Mouse (Mus musculus) splenic B cell, adult 2 months (primary cell): ENCODE data around the gene Entpd1.

ENCODE experiments used
- DNase-seq: peaks from one replicate; pipeline ENCODE4 v3.0.0-alpha.2; 2011; ENCODE audit warnings: low read depth, low spot score
- H3K27me3 ChIP-seq: 2 replicates; pipeline ENCODE4 v1.6.1; 2012; ENCODE audit warnings: mild to moderate bottlenecking, low read length, moderate library complexity, mixed read lengths; ENCODE audit not compliant: control insufficient read depth, poor library complexity, insufficient read depth, severe bottlenecking
- H3K36me3 ChIP-seq: 2 replicates; pipeline ENCODE4 v1.6.1; 2012; ENCODE audit warnings: mild to moderate bottlenecking, low read length, moderate library complexity, mixed read lengths; ENCODE audit not compliant: control insufficient read depth, poor library complexity, insufficient read depth, severe bottlenecking

Gene Entpd1

GRCm38 (mm10) chr19:40638582-40638981, 26.4 kb downstream of the Entpd1 start:
- H3K27me3 ChIP-seq: no peaks in the 10 kb centered on the region; the same call in 1 of the 2 replicates
- H3K36me3 ChIP-seq: no peaks in the 10 kb centered on the region
- DNase-seq: peak; percentile 22

DNA sequence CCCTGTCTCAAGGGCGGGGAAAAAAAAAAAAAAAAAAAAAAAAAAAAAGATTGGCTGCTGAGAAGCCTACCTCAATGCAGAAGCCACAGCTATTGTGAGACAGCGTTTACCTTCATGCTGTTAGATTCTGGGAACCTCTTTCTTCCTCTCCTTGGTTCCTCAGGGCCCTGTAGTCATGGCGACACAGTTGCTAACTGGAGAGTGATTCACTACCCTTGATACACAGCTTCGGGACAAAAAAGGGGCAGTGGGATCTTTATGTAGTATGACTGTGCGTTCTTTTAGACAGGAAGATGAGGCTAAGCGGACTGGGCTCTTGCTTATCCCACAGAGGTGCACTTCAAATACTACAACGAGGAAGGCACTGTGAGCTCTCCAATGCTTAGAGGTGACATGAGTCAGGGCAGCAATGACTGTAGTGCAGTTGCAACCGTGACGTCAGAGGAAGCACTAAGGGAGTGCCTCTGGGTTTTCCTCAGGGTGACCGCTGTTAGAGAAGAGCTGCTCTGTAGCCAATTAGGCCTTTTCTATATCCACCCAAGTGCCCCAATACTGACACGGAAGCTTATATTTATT, 27.7 kb downstream of the Entpd1 start:
- no peak for DNase-seq

DNA sequence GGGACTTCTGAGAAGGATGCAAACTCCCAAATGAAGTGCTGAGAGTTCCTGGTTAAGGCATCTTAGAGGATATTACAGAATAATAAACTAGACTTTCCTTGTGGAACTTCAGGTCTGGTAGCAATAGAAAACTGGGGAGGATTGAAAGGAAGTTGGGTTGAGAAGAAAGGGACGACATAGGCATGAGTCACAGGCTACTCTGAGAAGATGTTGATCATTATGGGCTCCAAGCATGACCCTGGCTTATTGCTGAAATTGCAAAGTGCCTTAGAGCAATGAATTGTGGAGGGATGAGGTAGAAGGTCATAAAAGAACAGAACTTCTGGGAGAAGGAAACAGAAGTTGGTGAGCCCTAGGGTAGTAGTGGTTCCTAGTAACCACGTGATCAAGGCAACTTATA, 28.6 kb downstream of the Entpd1 start:
- Histone ChIP-seq H3K27me3 (no peaks in the 10 kb centered on the region; the same call in 1 of the 2 replicates), H3K36me3 (no peaks in the 10 kb centered on the region)
- no peak for DNase-seq

More for the DNA sequence above, 27.7 kb downstream of the Entpd1 start:
- H3K36me3 ChIP-seq: no peaks in the 10 kb centered on the region
- no peaks in the 10 kb centered on the region; the same call in 1 of the 2 replicates for H3K27me3 ChIP-seq

- DNase-seq: no peak
- Histone ChIP-seq H3K36me3 (no peaks in the 10 kb centered on the region), H3K27me3 (no peaks in the 10 kb centered on the region)
These were observed 31.7 kb downstream of the Entpd1 start for GRCm38 (mm10) chr19:40643846-40644245.

DNA sequence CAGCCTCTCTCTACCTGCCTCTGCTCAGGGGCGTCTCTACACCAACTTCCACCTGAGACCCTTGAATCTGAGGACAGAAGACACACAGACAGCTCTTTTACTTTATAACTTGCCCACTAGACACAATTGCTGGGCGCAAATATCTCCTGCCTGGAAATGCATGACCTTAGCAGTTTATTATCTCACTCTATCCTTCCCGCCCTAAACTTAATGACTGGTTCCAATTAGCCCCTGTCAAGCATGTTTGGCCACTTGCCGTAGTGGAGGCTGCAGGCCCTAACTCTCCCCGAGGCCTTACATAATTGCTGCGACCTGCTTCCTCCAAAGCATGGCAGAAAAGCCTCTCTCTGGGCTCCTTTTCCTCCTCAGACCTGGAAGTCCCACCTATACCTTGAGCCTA, 34.2 kb downstream of the Entpd1 start:
- DNase-seq: no peak
- Histone ChIP-seq H3K36me3 (no peaks in the 10 kb centered on the region), H3K27me3 (no peaks in the 10 kb centered on the region)

DNA sequence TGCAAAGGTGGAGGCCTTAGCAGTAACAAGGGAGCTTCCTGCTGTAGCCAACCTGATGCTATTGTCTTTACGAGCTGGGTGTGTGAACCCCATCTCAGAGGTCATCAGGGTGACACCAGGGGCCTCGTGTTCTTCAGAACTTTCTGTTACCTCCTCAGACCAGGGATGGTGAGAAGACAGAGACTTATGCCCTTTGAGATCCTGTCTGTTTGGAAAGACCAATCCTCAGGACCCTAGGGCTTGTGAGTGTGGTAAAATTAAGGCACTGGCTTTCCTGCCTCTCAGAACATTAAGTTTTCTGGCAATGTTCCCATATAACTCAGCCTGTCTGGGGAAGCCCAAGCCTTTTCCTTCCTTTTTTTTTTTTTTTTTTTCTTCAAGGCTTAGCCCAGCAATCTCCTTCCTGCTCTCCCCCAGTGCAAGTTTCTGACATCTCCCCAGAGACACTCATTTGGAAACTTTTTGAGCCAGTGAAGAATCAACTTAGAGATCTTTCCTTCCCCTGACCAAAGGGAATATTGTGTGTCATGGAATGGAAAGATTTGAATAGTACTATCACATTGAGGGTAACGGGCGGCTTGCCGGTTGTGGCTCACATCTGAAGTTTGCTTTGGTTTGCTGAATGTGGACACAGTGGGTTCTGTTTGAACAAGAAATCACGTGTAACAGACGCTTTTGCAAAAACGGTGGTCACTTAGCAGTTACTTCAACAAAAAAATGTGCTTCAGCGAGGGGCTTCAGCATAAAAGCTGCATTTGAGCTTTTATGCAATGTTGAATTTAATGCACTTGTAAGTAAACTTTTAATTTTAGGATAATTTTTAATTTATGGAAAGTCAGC, 35.4 kb downstream of the Entpd1 start:
- Histone ChIP-seq H3K36me3 (no peaks in the 10 kb centered on the region), H3K27me3 (no peaks in the 10 kb centered on the region)
- DNase-seq: no peak

- DNase-seq: peak; percentile 5
- no peaks in the 10 kb centered on the region for H3K36me3 ChIP-seq
- H3K27me3 ChIP-seq: no peaks in the 10 kb centered on the region
These were observed 37.9 kb downstream of the Entpd1 start for GRCm38 (mm10) chr19:40650090-40650489.

- no peak for DNase-seq
- Histone ChIP-seq H3K27me3 (no peaks in the 10 kb centered on the region), H3K36me3 (no peaks in the 10 kb centered on the region)
These were observed 44.0 kb downstream of the Entpd1 start for GRCm38 (mm10) chr19:40656207-40656606.

GRCm38 (mm10) chr19:40658281-40658680, 46.1 kb downstream of the Entpd1 start:
- no peaks in the 10 kb centered on the region for H3K36me3 ChIP-seq
- no peak for DNase-seq
- no peaks in the 10 kb centered on the region for H3K27me3 ChIP-seq

GRCm38 (mm10) chr19:40658935-40659334, 46.8 kb downstream of the Entpd1 start:
- Histone ChIP-seq H3K27me3 (no peaks in the 10 kb centered on the region), H3K36me3 (no peaks in the 10 kb centered on the region)
- DNase-seq: no peak

DNA sequence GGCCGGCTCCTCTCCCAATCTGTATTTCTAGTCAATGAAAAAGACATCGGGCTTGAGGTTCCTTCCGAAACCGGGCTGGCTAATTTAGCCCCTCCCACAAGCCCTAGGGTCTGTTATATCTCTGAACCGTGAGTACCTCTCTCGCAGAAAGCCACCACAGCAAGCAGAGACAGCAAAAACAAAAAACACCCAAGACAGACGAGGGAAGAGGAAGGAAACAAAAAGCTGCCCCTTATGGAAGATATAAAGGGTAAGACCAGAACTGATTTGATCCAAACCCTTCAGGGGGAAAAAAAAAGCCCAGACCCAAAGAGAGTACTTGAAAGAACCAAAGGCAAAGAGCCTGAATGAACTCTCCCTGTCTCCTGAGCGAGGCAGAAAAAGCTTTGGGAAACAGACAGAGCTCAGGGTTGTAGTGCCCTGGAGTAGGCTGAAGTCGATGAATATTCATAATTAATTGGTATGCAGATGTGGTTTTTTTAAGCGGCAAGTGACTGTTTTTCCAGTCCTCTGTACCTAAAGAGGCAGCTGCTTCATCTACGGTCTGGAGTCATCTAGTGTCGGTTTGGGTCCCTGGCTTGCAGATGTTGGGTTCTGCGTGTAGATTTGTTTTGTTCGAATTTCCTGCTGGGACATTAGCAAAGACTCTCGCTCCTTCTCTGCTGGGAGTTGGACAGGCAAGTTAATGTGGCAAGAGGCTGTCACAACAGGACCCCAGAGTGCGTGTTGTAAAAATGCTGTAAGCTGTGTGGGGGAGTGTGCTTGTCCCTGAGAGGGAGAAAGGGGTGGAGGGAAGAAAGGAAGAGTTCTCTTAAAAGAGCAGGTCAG, 47.7 kb downstream of the Entpd1 start:
- peak; percentile 58 for DNase-seq
- Histone ChIP-seq H3K36me3 (no peaks in the 10 kb centered on the region), H3K27me3 (no peaks in the 10 kb centered on the region)

GRCm38 (mm10) chr19:40660510-40660909, 48.3 kb downstream of the Entpd1 start:
- Histone ChIP-seq H3K27me3 (no peaks in the 10 kb centered on the region), H3K36me3 (no peaks in the 10 kb centered on the region)
- DNase-seq: no peak

GRCm38 (mm10) chr19:40661108-40661507, 48.9 kb downstream of the Entpd1 start:
- Histone ChIP-seq H3K27me3 (no peaks in the 10 kb centered on the region), H3K36me3 (no peaks in the 10 kb centered on the region; the same call in 1 of the 2 replicates)
- peak; percentile 92 for DNase-seq

- DNase-seq: no peak
- no peaks in the 10 kb centered on the region for H3K27me3 ChIP-seq
- no peaks in the 10 kb centered on the region; the same call in 1 of the 2 replicates for H3K36me3 ChIP-seq
These were observed 49.7 kb downstream of the Entpd1 start for GRCm38 (mm10) chr19:40661874-40662273.

DNA sequence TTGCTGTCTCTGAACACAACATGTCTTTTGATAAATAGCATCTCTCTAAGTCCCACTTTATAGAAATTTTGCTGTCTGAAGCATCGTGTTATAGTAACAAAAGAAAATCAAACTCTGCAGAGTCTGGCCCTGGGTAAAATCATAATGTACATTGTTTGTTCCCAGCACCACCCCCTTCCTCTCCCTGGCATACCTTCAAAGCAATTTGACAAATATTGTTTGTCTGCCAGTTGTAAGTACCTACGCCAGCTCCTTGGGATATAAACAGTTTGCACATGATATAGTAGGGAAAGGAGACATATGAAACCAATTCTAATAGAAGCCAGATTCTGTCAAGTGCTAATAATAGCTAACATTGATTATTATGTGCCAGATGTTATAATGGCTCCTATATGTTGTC, 50.6 kb downstream of the Entpd1 start:
- DNase-seq: no peak

More for the DNA sequence above, 50.6 kb downstream of the Entpd1 start:
- no peaks in the 10 kb centered on the region; the same call in 1 of the 2 replicates for H3K36me3 ChIP-seq
- no peaks in the 10 kb centered on the region for H3K27me3 ChIP-seq
